Mouse (Mus musculus): ENCODE data around the gene Mgat4d. TPM values are rescaled to one million over a fixed set of nuclear protein-coding genes. Genes with fewer than 3 reads are reported as not detected.

Mgat4d gene
- total RNA-seq (2015; ENCODE audit: low replicate concordance) (not detected in 2 replicates), total RNA-seq (2017; ENCODE audit: low replicate concordance) (not detected in 2 replicates)

- no peak for ATAC-seq (replicated peaks; ENCODE audit: low FRiP score, poor library complexity, severe bottlenecking)
Observed at GRCm38 (mm10) chr8:83348263-83348662, at the start of gene Mgat4d. Gene Mgat4d, plus strand, starts transcription at chr8:83348471.

DNA sequence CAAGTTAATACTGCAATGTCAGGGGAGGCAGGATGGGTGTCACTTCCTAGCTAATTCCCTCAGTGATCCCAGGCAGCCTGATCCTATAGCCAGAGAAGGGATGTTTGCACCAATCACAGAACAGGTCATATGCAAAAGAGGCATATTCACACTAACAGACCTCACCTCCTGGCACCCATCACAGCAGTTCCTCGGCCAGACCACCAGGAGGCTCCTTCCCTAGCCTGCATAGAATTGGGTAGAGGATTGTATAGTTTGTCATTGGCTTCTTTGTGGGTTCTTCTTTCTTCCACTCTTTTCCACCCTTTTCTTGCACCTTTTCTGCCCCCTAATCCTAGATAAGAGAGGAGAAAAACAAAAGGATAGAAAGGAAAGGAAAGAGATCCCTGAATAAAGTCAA is 48.1 kb upstream of the Mgat4d start:
- ATAC-seq (replicated peaks; ENCODE audit: low FRiP score, poor library complexity, severe bottlenecking): no peak

DNA sequence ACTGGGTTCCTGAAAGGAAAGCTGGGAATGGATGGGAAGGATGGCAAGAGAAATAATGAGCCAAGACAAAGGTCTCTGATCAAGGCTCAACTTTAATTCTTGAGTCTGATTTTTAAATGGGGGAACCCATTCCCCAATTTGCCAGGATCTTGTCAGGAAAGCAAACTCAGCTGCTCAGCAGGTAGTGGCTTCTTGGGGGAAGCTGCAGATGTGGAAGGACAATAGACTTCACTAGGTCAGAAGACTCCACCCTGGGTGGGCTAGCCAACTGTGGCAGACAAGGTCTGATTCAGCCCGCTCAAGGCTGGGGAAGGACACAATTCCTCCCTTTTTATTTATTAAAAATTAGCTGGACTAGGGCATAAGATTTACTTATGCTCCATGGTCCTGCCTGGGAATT is 43.3 kb upstream of the Mgat4d start:
- ATAC-seq (replicated peaks; ENCODE audit: low FRiP score, poor library complexity, severe bottlenecking): no peak

GRCm38 (mm10) chr8:83309836-83310235 is 38.4 kb upstream of the Mgat4d start:
- no peak for ATAC-seq (replicated peaks; ENCODE audit: low FRiP score, poor library complexity, severe bottlenecking)

DNA sequence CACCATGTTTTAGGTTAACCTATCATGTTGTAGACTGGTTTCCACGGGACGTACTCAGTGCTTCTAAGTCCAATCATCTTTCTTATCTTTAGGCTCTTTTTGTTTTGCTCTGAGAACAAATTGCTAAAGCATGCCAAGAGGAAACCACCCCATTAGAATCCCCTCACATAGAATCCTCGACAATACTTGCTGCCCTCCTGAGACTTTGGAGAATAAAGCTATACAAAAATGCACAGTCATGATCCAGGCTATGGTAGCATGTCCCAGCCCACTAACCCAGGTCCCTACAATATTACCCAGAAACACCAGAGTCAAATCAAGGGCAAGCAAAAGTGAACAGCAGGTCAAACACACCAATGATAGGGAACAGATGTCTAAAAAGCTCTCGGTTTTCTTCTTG is 33.2 kb upstream of the Mgat4d start:
- ATAC-seq (replicated peaks; ENCODE audit: low FRiP score, poor library complexity, severe bottlenecking): 0 out of 2 replicates have a peak, but pooled peaks have one; percentile 59

DNA sequence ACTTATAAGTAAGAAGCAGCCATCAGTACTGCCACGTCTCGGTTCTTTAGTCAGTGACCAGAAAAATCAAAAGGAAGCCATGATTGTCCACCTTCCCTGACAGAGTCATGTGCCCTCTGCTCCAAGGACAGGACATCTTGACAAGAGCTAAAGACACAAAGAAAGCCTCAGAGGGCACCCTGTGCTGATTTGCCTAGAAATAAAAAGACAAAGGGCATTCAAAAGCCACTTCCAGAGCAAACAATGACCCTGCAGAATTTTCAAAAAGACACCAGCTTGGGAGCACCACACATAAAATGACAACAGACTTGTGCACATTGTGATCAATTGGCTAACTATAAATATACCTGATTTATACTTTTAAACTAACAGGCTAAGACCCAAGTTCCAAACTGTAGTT is 32.6 kb upstream of the Mgat4d start:
- no peak for ATAC-seq (replicated peaks; ENCODE audit: low FRiP score, poor library complexity, severe bottlenecking)

- no peak for ATAC-seq (replicated peaks; ENCODE audit: low FRiP score, poor library complexity, severe bottlenecking)
Observed at GRCm38 (mm10) chr8:83320543-83320942, 27.7 kb upstream of the Mgat4d start.

DNA sequence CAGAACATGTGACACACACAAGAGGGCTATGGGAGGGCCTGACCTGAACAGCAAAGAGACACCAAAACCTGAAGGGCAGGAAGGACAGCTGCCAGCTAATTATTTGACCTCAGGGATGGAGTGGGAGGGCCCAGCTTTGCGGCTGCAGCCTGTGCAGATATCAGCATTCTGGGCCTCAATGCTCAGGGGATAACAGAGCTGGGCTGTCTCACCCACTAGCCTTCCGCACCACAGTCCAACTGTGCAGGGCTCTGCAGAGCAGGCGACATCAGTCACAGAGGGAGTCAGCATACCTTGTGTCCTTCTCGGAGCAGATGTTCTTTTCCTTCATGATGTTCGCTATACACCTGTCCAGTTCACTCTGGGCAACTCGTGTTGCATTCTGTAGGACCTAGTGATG is 25.9 kb upstream of the Mgat4d start:
- ATAC-seq (replicated peaks; ENCODE audit: low FRiP score, poor library complexity, severe bottlenecking): no peak

DNA sequence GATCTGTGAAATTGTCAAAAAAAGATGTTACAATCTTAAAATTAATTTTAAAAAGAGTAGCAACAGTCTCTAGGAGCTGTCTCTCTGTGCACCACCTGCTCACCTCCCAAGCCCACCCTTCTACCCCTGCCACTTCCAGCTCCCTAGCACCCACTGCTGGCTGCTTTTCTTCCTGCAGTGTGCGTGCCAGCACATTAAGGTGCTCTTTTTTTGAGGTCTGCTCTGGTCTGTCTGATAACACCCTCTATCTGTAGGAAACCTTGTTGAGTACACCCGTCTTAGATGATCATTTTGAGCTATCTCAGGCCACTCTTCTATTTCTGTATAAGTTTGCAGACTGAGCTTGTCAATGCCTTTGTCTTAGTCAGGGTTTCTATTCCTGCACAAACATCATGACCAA is 25.2 kb upstream of the Mgat4d start:
- peak; percentile 70 for ATAC-seq (replicated peaks; ENCODE audit: low FRiP score, poor library complexity, severe bottlenecking)

DNA sequence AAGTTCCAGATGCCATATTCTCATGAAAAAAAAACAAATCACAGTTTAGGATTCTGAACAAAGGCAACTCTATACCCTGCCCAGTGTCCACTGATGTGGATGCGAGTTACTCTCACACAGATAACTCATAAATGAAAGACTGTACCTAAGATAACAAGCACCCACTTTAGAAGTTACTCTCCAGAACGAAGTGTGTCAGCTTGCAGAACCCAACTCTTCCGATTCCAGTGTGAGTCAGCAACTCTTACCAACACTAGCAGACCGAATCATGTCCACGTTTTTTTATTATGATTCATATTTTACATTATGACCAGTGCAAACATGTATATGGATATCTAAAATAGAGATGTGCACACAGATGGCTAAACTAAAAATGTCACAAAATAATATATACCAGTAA is 20.4 kb upstream of the Mgat4d start:
- no peak for ATAC-seq (replicated peaks; ENCODE audit: low FRiP score, poor library complexity, severe bottlenecking)

- ATAC-seq (replicated peaks; ENCODE audit: low FRiP score, poor library complexity, severe bottlenecking): 0 out of 2 replicates have a peak, but pooled peaks have one; percentile 30
Observed at GRCm38 (mm10) chr8:83331567-83331898, 16.7 kb upstream of the Mgat4d start.

DNA sequence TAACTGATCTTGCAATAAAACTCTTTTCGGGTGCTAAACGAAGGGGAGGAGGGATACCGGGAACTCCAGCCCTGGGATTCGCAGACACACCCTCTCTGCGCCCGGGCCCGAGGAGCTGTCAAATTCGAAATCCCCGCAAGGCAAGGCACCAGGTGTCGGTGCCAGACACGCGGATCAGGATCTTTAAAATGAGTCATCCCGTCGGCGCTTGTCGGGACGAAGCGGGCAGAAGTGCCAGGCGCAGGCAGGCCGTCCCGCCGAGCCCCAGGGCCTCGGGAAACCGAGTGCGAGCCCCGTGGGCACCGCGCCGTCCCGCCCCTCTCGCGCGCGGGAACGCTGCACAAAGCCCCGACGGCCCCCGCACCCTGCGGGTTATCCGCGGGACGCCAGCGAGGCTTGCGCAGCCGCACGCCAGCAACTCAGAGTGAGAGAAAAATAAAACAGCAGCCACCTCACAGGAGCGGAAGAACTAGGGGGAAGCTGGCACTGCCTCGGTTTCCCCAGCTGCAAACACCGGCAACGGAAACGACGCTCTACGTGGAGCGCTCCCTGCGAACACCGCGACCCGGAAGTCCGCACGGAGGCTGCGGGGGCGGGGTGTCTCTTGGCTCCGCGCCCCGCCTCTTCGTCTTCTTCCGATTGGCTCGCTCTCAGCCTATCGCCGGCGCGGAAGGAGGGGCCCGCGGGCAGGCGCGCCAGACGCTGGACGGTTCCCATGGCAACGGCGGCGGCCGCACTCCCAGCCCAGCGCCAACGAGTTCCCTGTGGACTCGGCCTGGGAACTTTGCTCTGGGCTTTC is 16.2 kb upstream of the Mgat4d start, which contains the start of gene Elmod2:
Gene Elmod2 (minus strand): TSS at position 588 of the 799 bp plus-strand sequence.
- peak; percentile 100 for ATAC-seq (replicated peaks; ENCODE audit: low FRiP score, poor library complexity, severe bottlenecking)

DNA sequence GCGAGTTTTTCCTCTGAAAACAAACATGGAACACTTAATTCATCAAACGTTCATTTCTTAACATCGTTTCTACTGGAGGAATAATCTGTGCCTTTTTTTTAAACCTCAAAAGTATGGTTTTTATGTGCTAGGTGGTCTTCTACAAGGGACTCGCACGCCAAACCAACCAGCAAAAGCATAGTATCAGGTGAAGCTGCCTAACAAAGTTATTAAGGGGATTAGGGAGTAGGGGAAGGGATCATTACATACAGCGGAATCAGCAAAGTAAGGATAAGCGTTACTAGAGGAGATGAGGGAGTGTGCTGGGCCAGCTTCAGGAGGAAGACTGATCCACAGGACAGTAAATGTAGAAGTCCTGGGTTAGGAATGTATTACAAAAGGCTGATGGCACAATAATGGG is 15.4 kb upstream of the Mgat4d start:
- ATAC-seq (replicated peaks; ENCODE audit: low FRiP score, poor library complexity, severe bottlenecking): no peak

GRCm38 (mm10) chr8:83342076-83342475 is 6.2 kb upstream of the Mgat4d start:
- peak; percentile 39; the same call in 1 of the 2 replicates for ATAC-seq (replicated peaks; ENCODE audit: low FRiP score, poor library complexity, severe bottlenecking)

DNA sequence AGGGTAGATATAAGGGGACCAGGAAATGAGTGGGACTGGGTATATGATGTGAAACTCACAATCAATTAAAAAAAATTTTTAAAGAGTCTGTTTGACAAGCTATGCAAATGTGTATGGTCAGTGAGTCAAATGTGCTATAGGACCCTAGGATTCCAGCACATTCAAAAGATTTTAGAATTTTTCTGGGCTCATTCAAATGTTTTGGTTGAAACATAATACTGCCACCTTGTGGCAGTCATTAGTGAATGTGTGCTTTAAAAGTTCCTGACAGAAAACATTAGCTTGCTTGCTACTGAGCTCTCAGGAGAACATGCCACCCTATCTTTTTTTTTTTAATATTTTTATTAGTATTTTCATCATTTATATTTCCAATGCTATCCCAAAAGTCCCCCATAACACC is 5.6 kb upstream of the Mgat4d start:
- no peak; the same call in 1 of the 2 replicates for ATAC-seq (replicated peaks; ENCODE audit: low FRiP score, poor library complexity, severe bottlenecking)

GRCm38 (mm10) chr8:83351315-83351714 is 3.0 kb downstream of the Mgat4d start:
- ATAC-seq (replicated peaks; ENCODE audit: low FRiP score, poor library complexity, severe bottlenecking): no peak

- ATAC-seq (replicated peaks; ENCODE audit: low FRiP score, poor library complexity, severe bottlenecking): 0 out of 2 replicates have a peak, but pooled peaks have one; percentile 30
Observed at GRCm38 (mm10) chr8:83363156-83363769, 15.0 kb downstream of the Mgat4d start.

- ATAC-seq (replicated peaks; ENCODE audit: low FRiP score, poor library complexity, severe bottlenecking): no peak
Observed at GRCm38 (mm10) chr8:83377231-83377630, 29.0 kb downstream of the Mgat4d start.

DNA sequence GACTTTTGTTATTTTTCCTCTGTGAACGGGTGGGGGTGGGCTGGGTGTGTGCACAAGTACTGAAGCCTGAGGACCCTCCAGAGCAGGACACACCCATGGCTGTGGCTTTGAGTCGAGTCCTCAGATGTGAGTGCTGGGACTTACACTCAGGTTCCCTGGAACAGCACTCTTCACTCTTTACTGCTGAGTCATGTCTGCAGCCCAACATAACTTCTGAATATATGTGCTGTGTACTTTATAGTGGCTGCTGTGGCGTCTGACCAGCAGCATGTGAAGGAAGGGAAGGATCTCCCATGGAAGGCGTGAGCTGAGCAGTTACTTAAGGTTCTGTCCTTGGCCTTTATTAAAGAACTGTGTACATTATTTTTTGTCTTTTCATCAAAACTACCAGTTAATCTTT is 31.9 kb downstream of the Mgat4d start:
- no peak for ATAC-seq (replicated peaks; ENCODE audit: low FRiP score, poor library complexity, severe bottlenecking)

DNA sequence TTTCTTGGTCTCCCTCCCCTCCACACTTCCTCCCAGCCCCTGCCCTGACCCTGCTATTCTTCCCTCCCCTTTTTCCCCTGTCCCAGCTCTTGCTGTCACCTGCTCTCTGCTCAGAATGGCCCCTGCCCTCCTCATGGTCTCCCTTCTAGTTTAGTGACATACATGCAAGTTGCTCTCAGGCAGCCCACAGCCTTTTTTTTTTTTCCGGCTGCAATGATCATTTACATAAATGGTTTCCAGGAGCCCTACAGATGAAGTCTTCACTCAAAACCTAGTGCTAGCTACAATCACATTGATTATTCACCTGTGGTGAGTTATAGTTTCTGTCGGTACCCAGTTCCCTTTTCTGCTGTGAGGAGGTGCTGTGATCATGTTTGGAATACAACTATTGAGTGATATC is 32.7 kb downstream of the Mgat4d start:
- ATAC-seq (replicated peaks; ENCODE audit: low FRiP score, poor library complexity, severe bottlenecking): no peak

DNA sequence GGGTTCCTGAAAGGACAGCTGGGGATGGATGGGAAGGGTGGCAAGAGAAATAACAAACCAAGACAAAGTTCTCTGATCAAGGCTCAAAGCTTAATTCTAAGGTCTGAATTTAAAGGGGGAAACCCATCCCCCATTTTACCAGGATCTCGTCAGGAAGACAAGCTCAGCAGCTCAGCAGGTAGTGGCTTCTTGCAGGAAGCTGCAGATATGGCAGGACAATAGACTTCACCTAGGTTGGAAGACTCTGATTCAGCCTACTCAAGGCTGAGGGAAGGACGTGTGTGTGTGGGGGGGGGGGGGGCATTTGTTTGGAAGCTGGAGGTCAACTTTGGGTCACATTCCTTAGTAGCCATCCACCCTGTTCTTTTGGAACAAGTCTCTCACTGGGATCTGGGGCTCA is 34.6 kb downstream of the Mgat4d start:
- ATAC-seq (replicated peaks; ENCODE audit: low FRiP score, poor library complexity, severe bottlenecking): no peak

Measured in erythroid progenitor cell, adult 5-6 weeks (primary cell).